ENCODE assay signal across 8 mouse cellular contexts in the genomic region with DNA sequence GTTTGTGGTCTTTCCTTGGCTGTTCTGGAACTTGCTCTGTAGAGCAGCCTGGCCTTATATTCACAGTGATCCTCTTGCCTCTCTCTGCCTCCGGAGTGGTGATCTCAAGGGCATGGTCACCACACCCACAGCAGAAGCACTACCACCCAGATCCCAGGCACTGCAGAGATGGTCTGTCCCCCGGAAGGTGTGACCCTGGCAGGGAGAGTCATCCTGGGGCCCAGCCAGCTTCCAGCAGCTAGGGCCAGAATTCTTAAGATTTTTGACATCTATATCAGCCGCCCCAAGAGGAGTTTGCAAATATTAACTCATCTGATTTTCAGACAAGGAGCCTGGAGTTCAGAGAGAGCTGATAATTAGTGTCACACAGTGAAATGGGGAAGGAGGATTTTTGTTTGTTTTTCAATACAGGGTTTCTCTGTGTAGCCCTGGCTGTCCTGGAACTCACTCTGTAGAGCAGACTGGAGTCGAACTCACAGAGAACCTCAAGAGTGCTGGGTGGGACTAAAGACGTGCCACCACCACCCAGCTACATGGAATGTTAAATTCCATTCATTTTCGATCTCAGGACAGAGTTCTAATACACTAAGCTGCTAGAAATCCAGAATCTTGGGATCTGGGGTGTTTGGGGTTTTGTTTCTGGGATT. TPM values are rescaled to one million over a fixed set of nuclear protein-coding genes. Genes with fewer than 3 reads are reported as not detected.
DNase-seq lines count a peak whose midpoint lies in the region; ATAC-seq and TF ChIP-seq lines count a peak whose summit lies in the region.

No protein-coding gene starts in this region.

- no peak for TF ChIP-seq CTCF in gastrocnemius, adult 2 months (IDR thresholded peaks at IDR 0.05)

- intact Hi-C loops in gastrocnemius, adult 2 months (cut with DNase I): loop anchor here (2.0 to 5.0 kb wide), 3 partner anchors 66 to 154 kb away; a partner anchor contains a TSS

- peak overlapping the region; percentile 92 for H3K4me2 ChIP-seq in forebrain, embryonic 15.5 days (replicated peaks)
- peak overlapping the region; percentile 74 for H3K4me2 ChIP-seq in intestine, embryonic 14.5 days (ENCODE audit: low read length)

- DNase-seq in gastrocnemius, adult 2 months: peak; percentile 65
- DNase-seq in gastrocnemius, postnatal 25 days: no peak
- DNase-seq in adrenal gland, postnatal 36 days: peak; percentile 79 to 84
- DNase-seq in intestine, embryonic 14.5 days (ENCODE audit: low spot score): no peak
- peak; percentile 74 for DNase-seq in lung, postnatal 36 days
- no peak for DNase-seq in thymus, postnatal 0 days (ENCODE audit: low spot score)
- no peak for DNase-seq in thymus, postnatal 4 days

- H3K4me3 ChIP-seq in gastrocnemius, adult 2 months: peak overlapping the region; percentile 88
- H3K4me3 ChIP-seq in forebrain, embryonic 15.5 days: peak overlapping the region; percentile 80
- H3K4me3 ChIP-seq in intestine, embryonic 14.5 days (ENCODE audit: low read depth, low read length): peak overlapping the region; percentile 77

- H3K9me3 ChIP-seq in forebrain, embryonic 15.5 days: no peaks in the 10 kb centered on the region
- H3K9me3 ChIP-seq in intestine, embryonic 14.5 days (ENCODE audit: control insufficient read depth, low read length): 0 out of 2 replicates have a peak, but pooled peaks cover 3% of the 10 kb centered on the region

- H3K27ac ChIP-seq in gastrocnemius, adult 2 months: peak overlapping the region; percentile 99
- H3K27ac ChIP-seq in forebrain, embryonic 15.5 days (replicated peaks): peak overlapping the region; percentile 97
- peak overlapping the region; percentile 95 for H3K27ac ChIP-seq in intestine, embryonic 14.5 days (ENCODE audit: low read depth)

- H3K9ac ChIP-seq in forebrain, embryonic 15.5 days (replicated peaks): peak overlapping the region; percentile 91
- H3K9ac ChIP-seq in intestine, embryonic 14.5 days (ENCODE audit: low read length): peak overlapping the region; percentile 58

- WGBS in forebrain, embryonic 15.5 days: 46% methylated on average over 6 of the region's 6 CpGs
- 30% methylated on average over 6 of the region's 6 CpGs for whole genome bisulfite sequencing in intestine, embryonic 14.5 days

- H3K4me1 ChIP-seq in forebrain, embryonic 15.5 days: peaks cover 52% of the 10 kb centered on the region
- peaks cover 44% of the 10 kb centered on the region for H3K4me1 ChIP-seq in intestine, embryonic 14.5 days (replicated peaks; ENCODE audit: control insufficient read depth, insufficient read depth, low read length)

- H3K36me3 ChIP-seq in forebrain, embryonic 15.5 days: no peaks in the 10 kb centered on the region
- peaks cover 6% of the 10 kb centered on the region for H3K36me3 ChIP-seq in intestine, embryonic 14.5 days (ENCODE audit: control insufficient read depth, insufficient read depth, low read length)

- H3K27me3 ChIP-seq in forebrain, embryonic 15.5 days: peaks cover 44% of the 10 kb centered on the region
- no peaks in the 10 kb centered on the region for H3K27me3 ChIP-seq in intestine, embryonic 14.5 days (replicated peaks; ENCODE audit: control insufficient read depth, insufficient read depth, low read length)

- ATAC-seq in forebrain, embryonic 15.5 days (replicated peaks): no peak
- ATAC-seq in intestine, embryonic 14.5 days (replicated peaks; ENCODE audit: low FRiP score, low TSS enrichment, low read depth): no peak

RNA-seq across cellular contexts. Expression of a gene that starts 2.0 kb away (rescaled TPM):
- total RNA-seq in gastrocnemius, adult 2 months (2021): 1 to 10 TPM; 3.9 to 9.7 TPM
- total RNA-seq in gastrocnemius, postnatal 25 days (2021): 1 to 10 TPM; 8.5 to 9.4 TPM
- 10 to 100 TPM; 30.2 to 42.9 TPM for total RNA-seq in adrenal gland, postnatal 36 days (2021)
- 26.7 and 29.1 TPM in 2 replicates for polyA plus RNA-seq in forebrain, embryonic 15.5 days (2015; fragmentation: Nextera tagmentation; extraction: Ambion mirVana)
- 320 and 368 TPM in 2 replicates for polyA plus RNA-seq in intestine, embryonic 14.5 days (2014; fragmentation: Nextera tagmentation; extraction: Ambion mirVana)
- polyA plus RNA-seq in thymus, postnatal 0 days (2015; fragmentation: Nextera tagmentation; extraction: Ambion mirVana): 137 and 152 TPM in 2 replicates

RNA-seq across cellular contexts. Expression of a gene that starts 2.2 kb away (rescaled TPM):
- total RNA-seq in gastrocnemius, adult 2 months (2021): 10 to 100 TPM; 70.9 to 75.1 TPM
- total RNA-seq in gastrocnemius, postnatal 25 days (2021): 10 to 100 TPM; 70.1 to 80.6 TPM
- total RNA-seq in adrenal gland, postnatal 36 days (2021): 100 to 1,000 TPM; 144 to 146 TPM
- 21.7 and 23.1 TPM in 2 replicates for polyA plus RNA-seq in forebrain, embryonic 15.5 days (2015; fragmentation: Nextera tagmentation; extraction: Ambion mirVana)
- polyA plus RNA-seq in intestine, embryonic 14.5 days (2014; fragmentation: Nextera tagmentation; extraction: Ambion mirVana): 14.4 and 17.5 TPM in 2 replicates
- polyA plus RNA-seq in thymus, postnatal 0 days (2015; fragmentation: Nextera tagmentation; extraction: Ambion mirVana): 19.4 and 25.8 TPM in 2 replicates

RNA-seq across cellular contexts. Expression of a gene that starts 9.9 kb away (rescaled TPM):
- 1 to 10 TPM; 6.7 to 7.2 TPM for total RNA-seq in gastrocnemius, adult 2 months (2021)
- total RNA-seq in gastrocnemius, postnatal 25 days (2021): 1 to 10 TPM; 4.9 to 5.7 TPM
- total RNA-seq in adrenal gland, postnatal 36 days (2021): 10 to 100 TPM; 20.2 to 20.3 TPM
- polyA plus RNA-seq in forebrain, embryonic 15.5 days (2015; fragmentation: Nextera tagmentation; extraction: Ambion mirVana): 3.7 and 4.1 TPM in 2 replicates
- 3.7 and 3.8 TPM in 2 replicates for polyA plus RNA-seq in intestine, embryonic 14.5 days (2014; fragmentation: Nextera tagmentation; extraction: Ambion mirVana)
- 5.2 and 5.8 TPM in 2 replicates for polyA plus RNA-seq in thymus, postnatal 0 days (2015; fragmentation: Nextera tagmentation; extraction: Ambion mirVana)

RNA-seq across cellular contexts. Expression of a gene that starts 15.8 kb away (rescaled TPM):
- total RNA-seq in gastrocnemius, adult 2 months (2021): under 1 TPM; 0.25 to 0.28 TPM
- total RNA-seq in gastrocnemius, postnatal 25 days (2021): not detected
- total RNA-seq in adrenal gland, postnatal 36 days (2021): not detected
- 0.50 and 0.63 TPM in 2 replicates for polyA plus RNA-seq in forebrain, embryonic 15.5 days (2015; fragmentation: Nextera tagmentation; extraction: Ambion mirVana)
- 0.23 and 0.28 TPM in 2 replicates for polyA plus RNA-seq in intestine, embryonic 14.5 days (2014; fragmentation: Nextera tagmentation; extraction: Ambion mirVana)
- 0.09 and 0.20 TPM in 2 replicates for polyA plus RNA-seq in thymus, postnatal 0 days (2015; fragmentation: Nextera tagmentation; extraction: Ambion mirVana)

RNA-seq across cellular contexts. Expression of a gene that starts 26.4 kb away (rescaled TPM):
- 10 to 100 TPM; 19.7 to 22.0 TPM for total RNA-seq in gastrocnemius, adult 2 months (2021)
- total RNA-seq in gastrocnemius, postnatal 25 days (2021): 10 to 100 TPM; 16.4 to 18.0 TPM
- 10 to 100 TPM; 37.8 to 48.9 TPM for total RNA-seq in adrenal gland, postnatal 36 days (2021)
- 89.2 and 94.3 TPM in 2 replicates for polyA plus RNA-seq in forebrain, embryonic 15.5 days (2015; fragmentation: Nextera tagmentation; extraction: Ambion mirVana)
- polyA plus RNA-seq in intestine, embryonic 14.5 days (2014; fragmentation: Nextera tagmentation; extraction: Ambion mirVana): 126 and 134 TPM in 2 replicates
- polyA plus RNA-seq in thymus, postnatal 0 days (2015; fragmentation: Nextera tagmentation; extraction: Ambion mirVana): 77.5 and 85.8 TPM in 2 replicates

Comparison
In these comparisons a context has a peak if more than half of its experiments do, and no peak if none do; other contexts are left out.
1. DNase-seq: peak in gastrocnemius, adult 2 months (single experiment), adrenal gland, postnatal 36 days (2 of 2) and lung, postnatal 36 days (single experiment); none in gastrocnemius, postnatal 25 days (single experiment), intestine, embryonic 14.5 days (single experiment), thymus, postnatal 0 days (single experiment) and thymus, postnatal 4 days (single experiment).
2. Peak in every context shown above with its lines, with median percentiles within 50 percentile points of each other: H3K27ac ChIP-seq and H3K4me3 ChIP-seq.